9 mouse cellular contexts compared by ENCODE assay signal in the genomic region with DNA sequence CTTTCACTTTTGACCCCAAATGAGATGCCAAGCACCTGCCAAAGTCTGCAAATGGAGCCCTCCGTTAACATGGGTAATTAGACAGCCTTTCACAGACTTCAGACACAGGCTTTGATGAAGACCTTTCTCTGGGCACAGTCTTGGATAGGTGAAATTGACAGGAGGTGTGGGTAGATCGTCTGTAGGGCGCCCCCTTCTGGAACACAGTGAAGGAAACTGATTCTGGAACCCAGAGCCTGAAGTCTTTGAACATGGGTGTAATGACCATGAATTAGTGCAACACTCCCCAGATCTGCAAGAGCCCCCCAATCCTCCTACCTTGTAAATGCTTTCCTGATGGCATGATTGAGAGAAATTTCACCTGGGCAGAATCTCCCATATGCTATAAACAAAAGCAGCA.
A peak's percentile ranks its signal among the peaks of the same experiment; 100 is the strongest.
DNase-seq lines count a peak whose midpoint lies in the region; ATAC-seq and TF ChIP-seq lines count a peak whose summit lies in the region.
"Had no signal": no experiment of that assay in that cellular context is flagged by ENCODE, and none has a peak within 500 bp of the region (broad histone marks: within the 10 kb centered on the region; RNA-seq: fewer than 3 reads in every experiment).

No protein-coding gene starts in this region.

- H3K4me3 ChIP-seq in C2C12 (ENCODE audit: insufficient read depth, poor library complexity, severe bottlenecking) (no peak overlapping the region), ES-E14 (ENCODE audit: insufficient read depth in 1 of 2, low read depth in 1 of 2, low read length in 2 of 2, poor library complexity in 1 of 2, severe bottlenecking in 1 of 2) (no peak overlapping the region)
- no peak overlapping the region for H3K4me3 ChIP-seq in kidney, postnatal 0 days (replicated peaks; ENCODE audit: low read depth, low read length)
- H3K4me3 ChIP-seq: embryonic facial prominence, embryonic 13.5 days; hindbrain, embryonic 10.5 days had no signal

- H3K9me3 ChIP-seq in ES-E14 (ENCODE audit: control insufficient read depth, insufficient read depth, low read depth, low read length) = no peaks in the 10 kb centered on the region
- H3K9me3 ChIP-seq in kidney, postnatal 0 days (replicated peaks; ENCODE audit: low read length) = no peaks in the 10 kb centered on the region
- H3K9me3 ChIP-seq: embryonic facial prominence, embryonic 13.5 days; hindbrain, embryonic 10.5 days had no signal

- no peak for ATAC-seq in kidney, postnatal 0 days (replicated peaks; ENCODE audit: low FRiP score, low read depth)

- no peak overlapping the region for H3ac ChIP-seq in C2C12 (ENCODE audit: control insufficient read depth, insufficient read length, low read depth)

- in situ Hi-C loops in ES-E14 (cut with MboI; ENCODE audit: low sequenced_read_pairs in 2 of 2, unreplicated experiment in 2 of 2) = loop anchor here (5.0 to 25.0 kb wide), 3 partner anchors 326 to 424 kb away; no protein-coding TSS in a partner anchor

- peak; percentile 4 for TF ChIP-seq CTCF in C2C12 (IDR thresholded peaks at IDR 0.05; ENCODE audit: control insufficient read depth, insufficient read depth, insufficient read length)
- peak; percentile 51 for TF ChIP-seq CTCF in kidney, postnatal 0 days (IDR thresholded peaks at IDR 0.05; ENCODE audit: low read depth)

- H3K79me2 ChIP-seq in C2C12 (ENCODE audit: control insufficient read depth, insufficient read depth) = no peaks in the 10 kb centered on the region

- H3K4me1 ChIP-seq in ES-E14 (ENCODE audit: control insufficient read depth in 2 of 2, insufficient read depth in 2 of 2, low read length in 2 of 2, poor library complexity in 1 of 2) = no peaks in the 10 kb centered on the region
- H3K4me1 ChIP-seq in kidney, postnatal 0 days (replicated peaks; ENCODE audit: insufficient read depth, low read length) = no peaks in the 10 kb centered on the region
- H3K4me1 ChIP-seq: embryonic facial prominence, embryonic 13.5 days had no signal

- no peak overlapping the region for H3K27ac ChIP-seq in ES-E14 (ENCODE audit: insufficient read depth, low read depth, low read length, poor library complexity, severe bottlenecking)
- no peak overlapping the region for H3K27ac ChIP-seq in kidney, postnatal 0 days
- H3K27ac ChIP-seq: embryonic facial prominence, embryonic 13.5 days; hindbrain, embryonic 10.5 days had no signal

- no peaks in the 10 kb centered on the region for H3K79me3 ChIP-seq in C2C12 (ENCODE audit: low read depth)

- DNase-seq in kidney, adult 8-10 months = peak; percentile 12 to 31
- DNase-seq in kidney, adult 11 months = no peak
- DNase-seq in ES-E14 (ENCODE audit: low read depth, low spot score) = peak; percentile 47
- no peak for DNase-seq in kidney, postnatal 0 days (ENCODE audit: low spot score)
- no peak for DNase-seq in layer of hippocampus, adult 18-20 months (ENCODE audit: low spot score in 2 of 2)
- DNase-seq in c-Kit-positive CD71-positive TER-119-positive erythroid progenitor cells, embryonic 14.5 days (ENCODE audit: low spot score) = no peak

- WGBS in kidney, postnatal 0 days = 26% methylated on average over 3 of the region's 3 CpGs

- no peak overlapping the region for H3K4me2 ChIP-seq in kidney, postnatal 0 days (ENCODE audit: low read length)
- H3K4me2 ChIP-seq: embryonic facial prominence, embryonic 13.5 days had no signal

- H3K27me3 ChIP-seq in C2C12 (ENCODE audit: control insufficient read depth, insufficient read depth, insufficient read length) = no peaks in the 10 kb centered on the region
- no peaks in the 10 kb centered on the region for H3K27me3 ChIP-seq in kidney, postnatal 0 days (ENCODE audit: insufficient read depth, low read length)
- H3K27me3 ChIP-seq: embryonic facial prominence, embryonic 13.5 days had no signal

- no peak overlapping the region for H3K9ac ChIP-seq in ES-E14 (ENCODE audit: insufficient read depth, low read depth, low read length, poor library complexity, severe bottlenecking)
- H3K9ac ChIP-seq in kidney, postnatal 0 days (ENCODE audit: low read depth, low read length) = no peak overlapping the region
- H3K9ac ChIP-seq: embryonic facial prominence, embryonic 13.5 days had no signal

- H3K36me3 ChIP-seq in C2C12 (ENCODE audit: control insufficient read depth, insufficient read depth) = no peaks in the 10 kb centered on the region
- no peaks in the 10 kb centered on the region for H3K36me3 ChIP-seq in ES-E14 (ENCODE audit: control insufficient read depth, insufficient read depth, low read length, poor library complexity, severe bottlenecking)
- H3K36me3 ChIP-seq in kidney, postnatal 0 days (ENCODE audit: insufficient read depth, low read length) = no peaks in the 10 kb centered on the region
- H3K36me3 ChIP-seq: embryonic facial prominence, embryonic 13.5 days; hindbrain, embryonic 10.5 days had no signal

TF ChIP-seq in C2C12, 6 proteins besides CTCF, POLR2A, EP300 and RAD21:
- TF ChIP-seq CEBPB (IDR thresholded peaks at IDR 0.05; ENCODE audit: low read depth) (no peak), MYOG (IDR thresholded peaks at IDR 0.05; ENCODE audit: control insufficient read depth, extremely low read depth, insufficient read length) (no peak), USF1 (IDR thresholded peaks at IDR 0.05; ENCODE audit: low read depth) (no peak), MYOD1 (IDR thresholded peaks at IDR 0.05; ENCODE audit: control insufficient read depth, insufficient read length, low read depth) (no peak), MAX (IDR thresholded peaks at IDR 0.05) (no peak), FOSL1 (IDR thresholded peaks at IDR 0.05; ENCODE audit: insufficient read depth, low read length, poor library complexity, severe bottlenecking) (no peak)

TF ChIP-seq in ES-E14, 5 proteins besides CTCF, POLR2A, EP300 and RAD21:
- TF ChIP-seq HCFC1 (IDR thresholded peaks at IDR 0.05; ENCODE audit: borderline replicate concordance, insufficient read depth, low read length) = no peak
- no peak for TF ChIP-seq CHD2 (IDR thresholded peaks at IDR 0.05; ENCODE audit: low read depth, low read length)
- no peak for TF ChIP-seq ZNF384 (IDR thresholded peaks at IDR 0.05; ENCODE audit: low read depth, low read length)
- no peak for TF ChIP-seq MAFK (IDR thresholded peaks at IDR 0.05; ENCODE audit: insufficient read depth, low read depth, low read length)
- no peak; the same call in 1 of the 2 replicates for TF ChIP-seq ZC3H11A (IDR thresholded peaks at IDR 0.05; ENCODE audit: borderline replicate concordance, low read depth, low read length)

Comparison
In these comparisons a context has a peak if more than half of its experiments do, and no peak if none do; other contexts are left out.
1. DNase-seq: peak in kidney, adult 8-10 months (2 of 2) and ES-E14 (single experiment); none in kidney, adult 11 months (single experiment), kidney, postnatal 0 days (single experiment), layer of hippocampus, adult 18-20 months (0 of 2) and c-Kit-positive CD71-positive TER-119-positive erythroid progenitor cells, embryonic 14.5 days (single experiment).